Mouse (Mus musculus): Measurements from ENCODE around the gene Map3k6. TPM values are rescaled to one million over a fixed set of nuclear protein-coding genes. Genes with fewer than 3 reads are reported as not detected.

Map3k6 gene
- polyA plus RNA-seq, 1 experiment from 2014 or later: 2.8 TPM

GRCm38 (mm10) chr4:133223875-133224274 lies 16.7 kb upstream of the Map3k6 start:
- no peaks in the 10 kb centered on the region for H3K9me3 ChIP-seq (ENCODE audit: control insufficient read depth, low read length)
- H3K27me3 ChIP-seq (ENCODE audit: control insufficient read depth, insufficient read depth, low read length): peaks cover 7% of the 10 kb centered on the region; the same call in 1 of the 2 replicates
- no peaks in the 10 kb centered on the region for H3K36me3 ChIP-seq (ENCODE audit: control insufficient read depth, insufficient read depth, low read length)
- no peak overlapping the region for H3K4me3 ChIP-seq (ENCODE audit: low read length)
- H3K4me1 ChIP-seq (ENCODE audit: control insufficient read depth, insufficient read depth, low read length): peaks cover 8% of the 10 kb centered on the region; the same call in 1 of the 2 replicates
- no peak for ATAC-seq (ENCODE audit: low FRiP score, low TSS enrichment)
- H3K9ac ChIP-seq (ENCODE audit: low read depth, low read length): no peak overlapping the region
- WGBS: 74% methylated on average over 5 of the region's 5 CpGs
- H3K27ac ChIP-seq (ENCODE audit: low read depth, low read length): no peak overlapping the region
- H3K4me2 ChIP-seq (replicated peaks; ENCODE audit: low read depth, low read length): no peak overlapping the region

- Histone ChIP-seq H3K4me3 (ENCODE audit: low read length) (no peak overlapping the region), H3K4me2 (replicated peaks; ENCODE audit: low read depth, low read length) (no peak overlapping the region), H3K27me3 (ENCODE audit: control insufficient read depth, insufficient read depth, low read length) (no peaks in the 10 kb centered on the region), H3K4me1 (ENCODE audit: control insufficient read depth, insufficient read depth, low read length) (peaks cover 4% of the 10 kb centered on the region; the same call in 1 of the 2 replicates), H3K36me3 (ENCODE audit: control insufficient read depth, insufficient read depth, low read length) (no peaks in the 10 kb centered on the region), H3K27ac (ENCODE audit: low read depth, low read length) (no peak overlapping the region), H3K9ac (ENCODE audit: low read depth, low read length) (no peak overlapping the region), H3K9me3 (ENCODE audit: control insufficient read depth, low read length) (no peaks in the 10 kb centered on the region)
- ATAC-seq (ENCODE audit: low FRiP score, low TSS enrichment): no peak
- 66% methylated on average over 10 of the region's 10 CpGs for WGBS
Observed at GRCm38 (mm10) chr4:133226073-133226472, 14.5 kb upstream of the Map3k6 start.

- peaks cover 4% of the 10 kb centered on the region; the same call in 1 of the 2 replicates for H3K4me1 ChIP-seq (ENCODE audit: control insufficient read depth, insufficient read depth, low read length)
- no peak overlapping the region for H3K27ac ChIP-seq (ENCODE audit: low read depth, low read length)
- no peaks in the 10 kb centered on the region for H3K27me3 ChIP-seq (ENCODE audit: control insufficient read depth, insufficient read depth, low read length)
- H3K4me2 ChIP-seq (replicated peaks; ENCODE audit: low read depth, low read length): no peak overlapping the region
- H3K9ac ChIP-seq (ENCODE audit: low read depth, low read length): no peak overlapping the region
- ATAC-seq (ENCODE audit: low FRiP score, low TSS enrichment): no peak
- no peaks in the 10 kb centered on the region for H3K9me3 ChIP-seq (ENCODE audit: control insufficient read depth, low read length)
- H3K36me3 ChIP-seq (ENCODE audit: control insufficient read depth, insufficient read depth, low read length): no peaks in the 10 kb centered on the region
- no peak overlapping the region for H3K4me3 ChIP-seq (ENCODE audit: low read length)
- WGBS: 34% methylated on average over 8 of the region's 8 CpGs
Observed at GRCm38 (mm10) chr4:133227636-133228035, 13.0 kb upstream of the Map3k6 start.

- no peak for ATAC-seq (ENCODE audit: low FRiP score, low TSS enrichment)
- Histone ChIP-seq H3K27ac (ENCODE audit: low read depth, low read length) (no peak overlapping the region), H3K36me3 (ENCODE audit: control insufficient read depth, insufficient read depth, low read length) (no peaks in the 10 kb centered on the region), H3K4me2 (replicated peaks; ENCODE audit: low read depth, low read length) (no peak overlapping the region), H3K9ac (ENCODE audit: low read depth, low read length) (no peak overlapping the region), H3K4me3 (ENCODE audit: low read length) (no peak overlapping the region), H3K4me1 (ENCODE audit: control insufficient read depth, insufficient read depth, low read length) (no peaks in the 10 kb centered on the region), H3K27me3 (ENCODE audit: control insufficient read depth, insufficient read depth, low read length) (no peaks in the 10 kb centered on the region), H3K9me3 (ENCODE audit: control insufficient read depth, low read length) (no peaks in the 10 kb centered on the region)
- 75% methylated on average over 8 of the region's 8 CpGs for WGBS
Observed at GRCm38 (mm10) chr4:133229582-133229981, 11.0 kb upstream of the Map3k6 start.

- H3K4me2 ChIP-seq (replicated peaks; ENCODE audit: low read depth, low read length): no peak overlapping the region
- H3K4me3 ChIP-seq (ENCODE audit: low read length): no peak overlapping the region
- no peaks in the 10 kb centered on the region for H3K36me3 ChIP-seq (ENCODE audit: control insufficient read depth, insufficient read depth, low read length)
- no peaks in the 10 kb centered on the region for H3K9me3 ChIP-seq (ENCODE audit: control insufficient read depth, low read length)
- H3K27me3 ChIP-seq (ENCODE audit: control insufficient read depth, insufficient read depth, low read length): no peaks in the 10 kb centered on the region
- H3K27ac ChIP-seq (ENCODE audit: low read depth, low read length): no peak overlapping the region
- no peak overlapping the region for H3K9ac ChIP-seq (ENCODE audit: low read depth, low read length)
- no peak for ATAC-seq (ENCODE audit: low FRiP score, low TSS enrichment)
- 38% methylated on average over 10 of the region's 10 CpGs for WGBS
- no peaks in the 10 kb centered on the region for H3K4me1 ChIP-seq (ENCODE audit: control insufficient read depth, insufficient read depth, low read length)
Observed at GRCm38 (mm10) chr4:133233285-133233976, 7.2 kb upstream of the Map3k6 start.

- H3K9me3 ChIP-seq (ENCODE audit: control insufficient read depth, low read length): no peaks in the 10 kb centered on the region
- H3K4me1 ChIP-seq (ENCODE audit: control insufficient read depth, insufficient read depth, low read length): no peaks in the 10 kb centered on the region
- no peak overlapping the region for H3K9ac ChIP-seq (ENCODE audit: low read depth, low read length)
- H3K27ac ChIP-seq (ENCODE audit: low read depth, low read length): no peak overlapping the region
- WGBS: 58% methylated on average over 5 of the region's 5 CpGs
- H3K36me3 ChIP-seq (ENCODE audit: control insufficient read depth, insufficient read depth, low read length): no peaks in the 10 kb centered on the region
- no peak overlapping the region for H3K4me3 ChIP-seq (ENCODE audit: low read length)
- H3K27me3 ChIP-seq (ENCODE audit: control insufficient read depth, insufficient read depth, low read length): no peaks in the 10 kb centered on the region
- no peak for ATAC-seq (ENCODE audit: low FRiP score, low TSS enrichment)
- H3K4me2 ChIP-seq (replicated peaks; ENCODE audit: low read depth, low read length): no peak overlapping the region
Observed at GRCm38 (mm10) chr4:133234771-133235170, 5.8 kb upstream of the Map3k6 start.

- WGBS: 80% methylated on average over 5 of the region's 5 CpGs
- Histone ChIP-seq H3K4me2 (replicated peaks; ENCODE audit: low read depth, low read length) (no peak overlapping the region), H3K4me3 (ENCODE audit: low read length) (no peak overlapping the region), H3K4me1 (ENCODE audit: control insufficient read depth, insufficient read depth, low read length) (no peaks in the 10 kb centered on the region), H3K9me3 (ENCODE audit: control insufficient read depth, low read length) (no peaks in the 10 kb centered on the region), H3K36me3 (ENCODE audit: control insufficient read depth, insufficient read depth, low read length) (no peaks in the 10 kb centered on the region), H3K27me3 (ENCODE audit: control insufficient read depth, insufficient read depth, low read length) (no peaks in the 10 kb centered on the region), H3K27ac (ENCODE audit: low read depth, low read length) (no peak overlapping the region), H3K9ac (ENCODE audit: low read depth, low read length) (no peak overlapping the region)
- no peak for ATAC-seq (ENCODE audit: low FRiP score, low TSS enrichment)
Observed at GRCm38 (mm10) chr4:133235415-133235814, 5.2 kb upstream of the Map3k6 start.

GRCm38 (mm10) chr4:133237911-133238310 lies 2.7 kb upstream of the Map3k6 start:
- Histone ChIP-seq H3K9me3 (ENCODE audit: control insufficient read depth, low read length) (no peaks in the 10 kb centered on the region), H3K9ac (ENCODE audit: low read depth, low read length) (no peak overlapping the region), H3K27me3 (ENCODE audit: control insufficient read depth, insufficient read depth, low read length) (peaks cover 4% of the 10 kb centered on the region; the same call in 1 of the 2 replicates), H3K36me3 (ENCODE audit: control insufficient read depth, insufficient read depth, low read length) (no peaks in the 10 kb centered on the region), H3K4me1 (ENCODE audit: control insufficient read depth, insufficient read depth, low read length) (no peaks in the 10 kb centered on the region), H3K27ac (ENCODE audit: low read depth, low read length) (no peak overlapping the region), H3K4me2 (replicated peaks; ENCODE audit: low read depth, low read length) (no peak overlapping the region), H3K4me3 (ENCODE audit: low read length) (no peak overlapping the region)
- WGBS: 82% methylated on average over 4 of the region's 4 CpGs
- ATAC-seq (ENCODE audit: low FRiP score, low TSS enrichment): no peak
